Mouse (Mus musculus): ENCODE data around the gene Zfp13.
A peak's percentile ranks its signal among the peaks of the same experiment; 100 is the strongest.

Gene Zfp13

DNA sequence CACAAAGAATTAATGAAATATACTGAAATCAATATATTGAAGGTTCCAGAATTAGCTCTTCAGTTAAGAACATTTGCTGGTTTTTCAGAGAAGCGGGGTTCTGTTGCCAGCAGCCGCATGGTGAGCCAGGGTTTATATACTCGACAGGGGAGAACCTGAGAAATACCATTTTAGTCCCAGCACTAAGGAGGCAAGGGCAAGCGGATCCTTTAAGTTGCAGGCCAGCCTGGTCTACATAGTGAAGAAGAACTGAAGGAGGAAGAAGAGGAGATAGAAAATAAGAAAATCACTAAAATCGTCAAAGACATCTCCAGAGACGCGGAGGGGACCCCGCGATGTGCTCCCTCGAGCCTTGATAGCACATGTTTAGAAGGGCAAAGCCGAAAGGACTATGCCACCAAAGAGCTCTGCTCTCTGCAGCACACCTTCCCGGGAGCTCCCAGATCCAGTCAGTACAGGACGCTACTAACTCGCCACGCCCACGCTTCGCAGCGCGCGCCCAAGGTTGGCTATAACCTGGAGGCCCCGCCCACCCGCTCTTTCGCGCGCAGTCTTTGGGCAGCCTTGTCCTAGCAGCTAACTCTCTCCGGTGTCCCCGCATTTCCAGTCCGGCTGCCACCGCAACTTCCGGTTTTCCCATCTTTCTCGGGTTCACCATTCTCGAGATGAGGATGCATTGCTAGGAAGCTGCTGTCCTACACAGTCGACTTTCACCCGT lies 6.9 kb downstream of the Zfp13 start:
- peak; percentile 97 to 98 for DNase-seq (ENCODE audit: inconsistent age in 2 of 2, low spot score in 1 of 2)

DNA sequence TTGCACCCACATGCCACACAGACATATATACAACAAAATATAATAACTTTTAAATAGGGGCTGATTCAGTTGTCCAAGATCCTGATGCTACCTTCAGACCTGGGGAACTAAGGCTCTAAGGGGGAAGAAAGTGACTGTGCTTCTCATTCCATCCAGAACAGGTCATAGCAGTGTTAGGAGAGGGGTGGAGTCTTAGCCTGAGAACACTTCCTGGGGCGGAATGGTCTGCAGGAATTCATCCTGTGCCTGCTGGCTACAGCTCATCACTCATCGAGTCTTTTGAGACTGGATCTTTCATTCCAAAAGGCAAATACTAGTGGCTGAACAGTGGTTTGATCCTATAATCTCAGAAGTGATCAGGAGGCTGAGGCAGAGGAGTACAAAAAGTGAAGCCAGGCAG lies 12.0 kb downstream of the Zfp13 start:
- DNase-seq (ENCODE audit: inconsistent age in 2 of 2, low spot score in 1 of 2) = no peak

GRCm38 (mm10) chr17:23585721-23586491 lies 13.4 kb downstream of the Zfp13 start:
- peak; percentile 58 to 83 for DNase-seq (ENCODE audit: inconsistent age in 2 of 2, low spot score in 1 of 2)

DNA sequence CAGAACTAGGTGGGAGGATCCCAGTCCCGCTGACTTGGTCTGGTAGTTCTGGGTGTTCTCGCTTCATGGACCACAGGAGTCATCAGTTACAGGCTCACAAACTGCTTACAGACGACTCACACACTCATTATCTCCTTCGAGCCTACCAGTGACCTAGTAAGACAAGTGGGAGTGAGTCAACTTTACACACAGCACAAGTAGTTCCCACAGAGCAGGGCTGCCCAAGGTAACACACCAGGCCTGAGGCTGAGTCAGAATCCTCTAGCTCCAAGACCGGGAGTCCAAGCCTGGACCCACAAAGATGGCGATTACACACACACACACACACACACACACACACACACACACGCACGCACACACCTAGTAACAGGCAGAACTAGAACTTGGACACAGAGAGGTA lies 14.5 kb downstream of the Zfp13 start:
- DNase-seq (ENCODE audit: inconsistent age in 2 of 2, low spot score in 1 of 2) = peak; percentile 72 to 76

DNA sequence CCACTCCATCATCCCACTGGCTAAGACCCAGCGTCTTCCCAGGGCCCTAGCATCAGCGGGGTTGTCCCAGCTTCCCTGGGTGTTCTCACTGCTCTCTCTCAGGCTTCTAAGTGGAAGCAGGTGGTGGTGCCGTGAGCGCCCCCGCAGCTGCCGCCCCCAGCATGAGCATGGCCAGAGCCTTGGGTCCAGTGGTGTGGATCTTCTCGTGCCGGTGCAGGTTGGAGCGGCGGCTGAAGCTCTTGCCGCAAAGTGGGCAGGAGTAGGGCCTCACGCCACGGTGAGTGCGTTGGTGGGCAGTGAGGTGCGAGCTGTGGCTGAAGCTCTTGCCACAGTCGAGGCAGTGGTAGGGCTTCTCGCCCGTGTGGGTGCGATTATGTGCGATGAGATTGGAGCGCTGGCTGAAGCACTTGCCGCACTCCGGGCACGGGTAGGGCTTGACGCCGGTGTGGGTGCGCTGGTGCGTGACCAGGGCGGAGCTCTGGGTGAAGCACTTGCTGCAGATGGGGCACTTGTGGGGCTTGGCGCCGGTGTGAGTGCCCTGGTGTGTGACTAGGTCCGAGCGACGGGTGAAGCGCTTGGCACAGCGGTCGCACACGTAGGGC lies 23.2 kb downstream of the Zfp13 start:
- no peak for DNase-seq (ENCODE audit: inconsistent age in 2 of 2, low spot score in 1 of 2)

DNA sequence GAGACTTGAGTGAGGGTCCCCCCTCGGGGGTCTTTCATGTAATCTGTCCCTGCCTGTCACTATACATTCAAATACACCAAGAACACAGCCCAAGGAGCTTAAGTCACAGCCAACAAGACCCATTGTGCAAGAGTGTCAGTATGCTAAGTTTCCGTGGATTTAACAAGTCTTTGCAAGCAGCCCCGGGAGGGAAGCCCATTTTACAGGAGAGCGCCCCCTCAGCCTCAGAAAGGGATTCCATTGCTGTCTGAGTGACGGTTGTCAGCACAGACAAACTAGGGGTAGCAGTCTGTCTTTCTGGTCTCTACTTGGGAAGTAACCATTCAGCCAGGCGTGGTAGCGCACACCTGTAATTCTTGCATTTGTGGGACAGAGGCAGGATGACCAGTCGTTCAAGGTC lies 25.2 kb downstream of the Zfp13 start:
- DNase-seq (ENCODE audit: inconsistent age in 2 of 2, low spot score in 1 of 2) = no peak

- no peak for DNase-seq (ENCODE audit: inconsistent age in 2 of 2, low spot score in 1 of 2)
These were observed 27.2 kb downstream of the Zfp13 start for GRCm38 (mm10) chr17:23572059-23572458.

GRCm38 (mm10) chr17:23571084-23571483 lies 28.2 kb downstream of the Zfp13 start:
- DNase-seq (ENCODE audit: inconsistent age in 2 of 2, low spot score in 1 of 2) = peak in 1 of 2 experiments; percentile 14

GRCm38 (mm10) chr17:23570017-23570416 lies 29.3 kb downstream of the Zfp13 start:
- DNase-seq (ENCODE audit: inconsistent age in 2 of 2, low spot score in 1 of 2) = peak in 1 of 2 experiments; percentile 79

DNA sequence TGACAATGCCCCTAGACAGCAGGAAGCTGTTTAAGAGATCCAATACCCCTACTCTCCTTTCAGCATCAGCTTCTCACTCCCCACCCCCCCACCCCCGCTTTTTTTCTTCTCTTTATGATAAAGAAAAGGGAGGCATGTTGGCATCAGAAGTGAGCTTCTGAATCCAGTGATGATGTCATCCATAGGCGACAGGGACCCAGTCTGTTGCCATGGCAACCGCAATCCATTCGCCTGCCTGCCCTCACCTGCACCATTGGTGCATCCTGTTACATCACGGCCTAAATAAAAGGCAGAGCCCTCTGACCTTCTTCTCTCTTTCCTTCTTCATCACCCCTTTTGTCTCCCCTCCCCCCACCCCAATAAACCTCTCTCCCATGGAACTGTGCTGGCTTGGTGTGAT lies 30.9 kb downstream of the Zfp13 start:
- DNase-seq (ENCODE audit: inconsistent age in 2 of 2, low spot score in 1 of 2) = no peak

GRCm38 (mm10) chr17:23566787-23567186 lies 32.5 kb downstream of the Zfp13 start:
- peak in 1 of 2 experiments; percentile 65 for DNase-seq (ENCODE audit: inconsistent age in 2 of 2, low spot score in 1 of 2)

- no peak for DNase-seq (ENCODE audit: inconsistent age in 2 of 2, low spot score in 1 of 2)
These were observed 34.9 kb downstream of the Zfp13 start for GRCm38 (mm10) chr17:23564368-23564715.

- DNase-seq (ENCODE audit: inconsistent age in 2 of 2, low spot score in 1 of 2) = peak; percentile 97 to 98
These were observed 35.5 kb downstream of the Zfp13 start, which contains the start of gene Zfp213 for GRCm38 (mm10) chr17:23563595-23564367. Gene Zfp213, minus strand, starts transcription at chr17:23564238.

DNA sequence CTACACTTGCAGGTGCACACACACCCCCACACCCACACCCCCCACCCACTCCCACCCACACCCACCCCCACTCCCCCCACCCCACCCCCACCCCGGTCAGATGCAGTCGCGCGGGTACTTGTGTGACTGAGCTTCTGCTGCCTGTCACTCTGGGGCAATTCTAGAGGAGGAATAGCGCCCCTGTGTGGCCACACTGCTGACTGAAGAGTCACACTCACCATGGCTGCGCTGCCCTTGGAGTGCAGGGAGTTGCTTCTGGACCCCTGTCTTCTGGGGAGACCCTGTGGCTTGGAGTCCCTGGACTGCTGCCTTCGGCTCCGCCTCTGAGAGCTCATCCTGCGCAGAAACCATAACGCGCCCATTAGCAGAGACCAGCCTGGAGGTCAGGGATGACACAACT lies 39.5 kb downstream of the Zfp13 start:
- peak; percentile 73 to 86 for DNase-seq (ENCODE audit: inconsistent age in 2 of 2, low spot score in 1 of 2)

DNA sequence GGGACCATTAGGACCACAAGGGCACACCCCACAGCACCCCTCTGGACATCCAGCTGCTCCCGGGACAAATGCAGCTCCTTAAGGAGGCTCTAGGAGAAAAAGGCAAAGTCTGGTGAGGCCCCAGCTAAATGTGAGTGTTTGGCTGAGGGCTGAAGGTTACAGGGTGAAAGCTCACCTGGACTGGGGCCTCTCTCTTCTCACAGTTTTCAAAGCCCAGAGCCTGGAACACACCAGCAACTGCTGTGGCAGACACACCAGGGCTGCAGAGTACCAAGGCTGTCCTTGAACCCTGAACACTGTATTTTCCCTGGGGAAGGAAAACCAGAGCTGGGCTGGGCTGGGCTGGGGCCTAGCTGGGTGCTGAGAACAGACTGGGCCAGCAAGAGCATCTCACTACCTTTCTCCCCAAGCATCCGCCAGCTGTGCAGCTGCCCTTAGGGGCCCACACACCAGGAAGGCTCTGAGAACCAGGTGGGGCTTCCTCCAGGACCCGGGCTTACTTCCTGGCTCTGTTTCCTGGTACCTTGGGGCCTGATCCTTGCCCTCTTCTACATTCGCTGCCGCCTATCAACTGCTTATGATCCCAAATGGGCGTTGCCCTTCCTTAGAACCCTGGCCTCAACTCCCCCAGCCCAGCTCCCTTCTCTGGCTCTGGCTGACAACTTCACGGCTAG lies 43.9 kb downstream of the Zfp13 start:
- peak in 1 of 2 experiments; percentile 53 for DNase-seq (ENCODE audit: inconsistent age in 2 of 2, low spot score in 1 of 2)

- peak in 1 of 2 experiments; percentile 84 for DNase-seq (ENCODE audit: inconsistent age in 2 of 2, low spot score in 1 of 2)
These were observed 45.0 kb downstream of the Zfp13 start for GRCm38 (mm10) chr17:23554321-23554720.

DNA sequence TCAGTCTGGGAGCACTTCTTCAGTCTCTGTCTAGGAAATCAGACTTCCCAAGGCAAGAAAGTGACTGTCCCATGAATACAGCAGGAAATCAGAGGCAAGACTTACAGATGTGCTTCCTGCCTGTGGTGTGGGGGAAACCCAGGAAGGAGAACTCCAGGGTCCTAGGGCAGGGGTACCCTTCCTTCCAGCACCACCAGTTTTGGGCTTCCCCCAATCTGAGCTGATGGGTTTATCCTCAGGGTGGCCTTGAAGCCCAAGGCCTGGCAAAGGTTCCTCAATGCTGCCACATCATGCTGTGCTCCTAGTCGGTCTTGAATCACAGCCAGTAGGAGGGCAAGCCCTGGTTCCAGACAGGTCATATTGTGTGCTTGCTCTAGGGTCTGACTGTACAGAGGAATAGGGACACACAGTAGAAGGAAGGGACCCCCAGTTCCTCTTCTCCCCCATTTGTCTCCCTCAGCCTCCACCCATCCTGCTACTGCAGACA lies 45.6 kb downstream of the Zfp13 start:
- peak; percentile 88 to 92 for DNase-seq (ENCODE audit: inconsistent age in 2 of 2, low spot score in 1 of 2)

DNA sequence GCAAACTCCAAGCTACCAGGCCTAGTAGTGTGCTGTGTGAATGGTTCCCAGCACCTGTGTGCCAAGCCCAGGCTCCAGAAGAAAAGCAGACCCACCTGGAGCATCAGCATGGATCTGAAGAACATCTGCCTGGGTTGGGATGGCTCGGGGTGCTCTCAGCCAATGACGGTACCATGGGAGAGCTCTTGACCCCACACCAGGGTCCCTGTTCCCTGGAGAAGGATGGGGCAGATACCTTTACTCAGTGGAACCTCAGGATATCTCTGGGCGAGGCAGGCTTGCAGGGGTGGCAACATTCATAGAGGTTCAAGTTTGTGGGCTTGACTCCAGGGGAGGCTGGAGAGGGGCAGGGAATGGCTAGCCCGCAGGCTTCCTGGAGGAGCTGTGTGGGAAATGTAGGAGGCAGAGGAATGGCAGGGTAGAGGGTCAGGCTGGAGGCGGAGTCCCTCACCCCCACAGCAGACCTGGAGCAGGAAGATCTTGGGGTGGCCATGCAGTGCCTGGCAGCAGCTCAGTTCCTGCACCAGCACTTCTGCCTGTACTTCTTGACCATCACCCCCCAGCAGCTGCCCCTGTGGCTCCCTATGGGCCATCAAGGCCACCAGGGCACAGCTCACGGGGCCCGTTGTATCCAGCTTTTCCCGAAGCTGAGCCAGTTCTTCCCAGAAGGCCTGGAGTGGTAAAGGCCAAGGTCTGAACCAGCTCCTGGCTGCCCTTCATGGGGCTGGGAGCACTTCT lies 46.2 kb downstream of the Zfp13 start:
- peak in 1 of 2 experiments; percentile 79 for DNase-seq (ENCODE audit: inconsistent age in 2 of 2, low spot score in 1 of 2)

- peak in 1 of 2 experiments; percentile 81 for DNase-seq (ENCODE audit: inconsistent age in 2 of 2, low spot score in 1 of 2)
These were observed 47.3 kb downstream of the Zfp13 start for GRCm38 (mm10) chr17:23551963-23552362.

DNA sequence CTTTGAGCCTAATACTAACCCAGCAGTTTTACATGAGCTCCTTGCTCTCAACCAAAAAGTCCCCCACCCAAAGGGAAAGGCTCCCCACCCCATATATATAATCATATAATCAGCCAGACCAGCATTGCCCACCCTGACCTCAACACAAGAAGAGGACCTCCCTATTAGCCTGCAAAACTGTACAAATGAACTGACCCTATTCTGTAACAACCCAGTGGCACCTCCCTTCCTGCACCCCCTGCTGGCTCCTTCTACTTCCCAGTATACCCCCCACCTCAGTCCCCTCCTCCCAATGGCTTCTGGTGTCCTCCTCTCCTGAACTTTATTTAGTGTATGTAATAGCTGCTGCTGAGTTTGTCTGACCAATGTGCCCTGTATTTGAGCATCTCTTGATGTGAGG lies 47.9 kb downstream of the Zfp13 start:
- peak in 1 of 2 experiments; percentile 54 for DNase-seq (ENCODE audit: inconsistent age in 2 of 2, low spot score in 1 of 2)

Measured in adrenal gland, adult (tissue).